Mouse (Mus musculus) bone marrow, adult 2 months (tissue): ENCODE measurements around the gene Pom121l2.

Experiments used
- CTCF ChIP-seq: fragments of 200-500 bp; IDR thresholded peaks from 2 replicates; pipeline ENCODE4 v1.5.1; 2011; ENCODE audit warnings: low read length, control low read depth; ENCODE audit not compliant: control insufficient read depth, insufficient read depth
- POLR2A ChIP-seq: fragments of 200-500 bp; IDR thresholded peaks from 2 replicates; pipeline ENCODE4 v1.6.1; 2011; ENCODE audit warnings: low read depth, mild to moderate bottlenecking, control low read depth, low read length, borderline replicate concordance; ENCODE audit not compliant: control insufficient read depth

GRCm38 (mm10) chr13:21944592-21944925, 36.4 kb upstream of the Pom121l2 start:
- no peak for TF ChIP-seq CTCF
- TF ChIP-seq POLR2A: no peak
